Mouse (Mus musculus) E14TG2a.4 (cell line): Measurements from ENCODE around the gene Mpeg1.

ENCODE experiments used
- H3K27me3 ChIP-seq: 2 replicates; pipeline ENCODE4 v1.6.1; 2014; ENCODE audit warnings: low read length, control low read depth; ENCODE audit not compliant: insufficient read depth
- H3K36me3 ChIP-seq: 2 replicates; pipeline ENCODE4 v1.6.1; 2014; ENCODE audit warnings: low read length, control low read depth; ENCODE audit not compliant: insufficient read depth
- H3K4me1 ChIP-seq: replicated peaks from 2 replicates; pipeline ENCODE4 v1.6.1; 2014; ENCODE audit warnings: low read depth, low read length, control low read depth
- H3K4me3 ChIP-seq: replicated peaks from 2 replicates; pipeline ENCODE4 v1.5.1; 2014; ENCODE audit warnings: mild to moderate bottlenecking, low read length
- H3K9me3 ChIP-seq: 2 replicates; pipeline ENCODE4 v1.6.1; 2014; ENCODE audit warnings: low read length, control low read depth
- CTCF ChIP-seq: conservative IDR thresholded peaks from 2 replicates; pipeline ENCODE4 v1.5.1; 2014; ENCODE audit warnings: low read length
- NANOG ChIP-seq: IDR thresholded peaks from 2 replicates; pipeline ENCODE4 v1.6.1; 2014; ENCODE audit warnings: borderline replicate concordance, low read length, mixed read lengths
- POU5F1 ChIP-seq: IDR thresholded peaks from 2 replicates; pipeline ENCODE4 v1.6.1; 2014; ENCODE audit warnings: low read length, borderline replicate concordance

The Mpeg1 gene

DNA sequence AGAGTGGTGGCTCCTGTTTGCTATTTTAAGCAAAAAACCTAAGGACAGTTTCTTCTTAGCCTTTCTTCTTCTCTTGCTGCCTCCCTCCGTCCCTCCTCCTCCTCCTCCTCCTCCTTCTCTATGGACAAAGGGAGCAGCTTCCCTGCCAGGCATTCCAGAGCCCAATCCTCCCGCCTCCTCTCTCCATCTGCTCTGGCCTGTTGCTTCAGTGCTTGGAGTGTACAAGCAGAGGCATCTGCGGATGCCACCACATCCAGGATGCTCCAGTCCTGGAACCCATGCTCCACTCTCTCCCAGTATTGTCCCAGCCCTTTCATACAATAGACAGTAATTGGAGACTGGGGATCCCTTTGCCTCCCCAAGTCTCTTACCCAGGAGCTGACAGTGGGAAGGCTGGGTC is 39.5 kb downstream of the Mpeg1 start:
- Histone ChIP-seq H3K4me1 (peaks cover 19% of the 10 kb centered on the region), H3K4me3 (peak overlapping the region; percentile 85; the same call in 1 of the 2 replicates), H3K9me3 (no peaks in the 10 kb centered on the region), H3K36me3 (no peaks in the 10 kb centered on the region), H3K27me3 (peaks cover 42% of the 10 kb centered on the region)
- TF ChIP-seq CTCF (no peak), POU5F1 (no peak), NANOG (no peak)

DNA sequence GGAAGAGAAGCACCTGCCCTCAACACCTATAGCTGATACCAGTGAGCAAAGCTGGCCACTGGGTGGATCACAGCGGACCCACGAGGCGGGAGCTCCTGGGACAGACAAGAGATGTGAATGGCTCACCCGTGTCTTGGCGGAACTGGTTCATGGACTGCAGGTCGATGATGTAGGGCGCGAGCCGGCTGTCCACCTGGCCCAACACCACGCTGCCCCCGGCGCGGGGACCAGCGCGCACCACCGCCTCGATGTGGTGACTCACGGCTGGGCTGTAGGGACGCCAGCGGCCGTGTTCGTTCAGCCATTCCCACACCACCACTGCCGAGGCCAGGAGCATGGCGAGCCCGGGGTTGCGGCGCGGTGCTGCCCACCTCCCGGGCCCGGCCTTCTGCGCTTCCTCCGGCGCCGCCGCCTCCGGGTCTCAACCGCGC is 40.3 kb downstream of the Mpeg1 start:
- Histone ChIP-seq H3K27me3 (peaks cover 42% of the 10 kb centered on the region), H3K4me3 (peak overlapping the region; percentile 85), H3K4me1 (peaks cover 15% of the 10 kb centered on the region), H3K36me3 (no peaks in the 10 kb centered on the region), H3K9me3 (no peaks in the 10 kb centered on the region)
- no peak for TF ChIP-seq CTCF
- TF ChIP-seq NANOG: no peak
- TF ChIP-seq POU5F1: no peak

DNA sequence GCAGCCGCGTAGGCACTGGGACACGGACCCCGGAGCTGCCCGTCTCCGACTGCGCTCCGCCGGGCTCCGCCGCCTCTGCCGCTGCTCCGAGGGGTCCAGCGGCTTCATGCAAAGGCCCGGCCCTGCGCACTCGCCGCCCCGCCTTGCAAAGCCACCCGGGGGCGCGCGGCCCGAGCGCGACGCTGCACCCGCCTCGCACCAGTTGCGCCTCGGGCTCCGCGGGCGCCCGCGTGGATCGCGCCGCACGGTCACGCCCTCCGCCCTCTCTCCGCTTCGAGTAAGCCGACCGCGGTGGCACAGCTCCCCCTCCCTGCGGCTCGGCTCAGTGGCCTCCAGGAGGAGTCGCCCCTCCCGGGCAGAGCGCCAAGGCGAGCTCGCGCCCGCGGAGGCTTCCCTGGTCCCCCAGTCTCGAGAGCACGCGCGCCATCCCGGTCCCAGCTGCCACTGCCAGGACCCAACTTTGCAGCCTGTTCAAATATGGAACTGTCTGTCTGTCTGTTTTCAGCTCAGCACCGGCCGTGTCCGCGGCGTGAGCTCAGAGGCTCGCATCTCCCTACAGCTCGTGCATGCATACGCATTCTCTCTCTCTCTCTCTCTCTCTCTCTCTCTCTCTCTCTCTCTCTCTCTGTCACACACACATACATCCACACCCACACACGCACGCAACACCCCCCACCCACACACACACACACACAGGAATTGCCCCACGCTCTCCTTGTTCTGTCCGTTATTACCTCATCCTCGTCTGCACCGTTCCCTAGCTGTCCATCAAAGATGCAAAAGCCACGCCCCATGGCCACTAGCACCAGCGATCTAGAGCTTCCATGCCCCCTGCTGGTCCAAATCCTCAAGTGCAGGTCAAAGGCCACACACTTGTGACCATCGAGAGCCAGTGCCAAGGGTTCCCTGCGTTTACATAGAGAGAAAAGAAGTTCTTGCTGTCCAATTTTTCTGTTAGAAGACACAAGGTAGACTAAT is 41.1 kb downstream of the Mpeg1 start, which contains the start of gene Dtx4:
Gene Dtx4 (minus strand): TSS at position 85 of the 978 bp plus-strand sequence.
- Histone ChIP-seq H3K27me3 (peaks cover 39% of the 10 kb centered on the region), H3K9me3 (no peaks in the 10 kb centered on the region), H3K4me3 (peak within 1 kb of the TSS; percentile 85), H3K36me3 (no peaks in the 10 kb centered on the region), H3K4me1 (peaks cover 15% of the 10 kb centered on the region)
- TF ChIP-seq POU5F1 (no peak), CTCF (peak; percentile 68), NANOG (no peak)

DNA sequence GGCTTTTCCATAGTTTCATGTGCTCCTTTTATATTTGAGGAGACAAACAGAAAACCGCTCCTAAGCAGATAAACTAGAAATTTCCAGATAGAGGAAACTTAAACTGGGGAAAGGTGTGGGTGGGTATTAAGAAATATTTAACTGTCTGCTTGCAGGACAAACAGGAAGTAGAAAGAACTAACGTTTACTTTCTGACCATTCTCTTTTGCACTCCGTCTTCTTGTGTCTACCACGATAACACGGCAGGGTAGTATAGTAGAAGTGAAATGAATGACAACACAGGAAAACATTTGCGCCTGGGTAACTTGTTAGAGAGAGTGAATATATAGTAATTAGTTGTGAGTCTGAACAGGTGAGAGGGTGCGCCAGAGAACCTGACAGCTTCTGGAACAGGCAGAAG is 42.2 kb downstream of the Mpeg1 start:
- TF ChIP-seq NANOG (no peak), POU5F1 (no peak), CTCF (no peak)

DNA sequence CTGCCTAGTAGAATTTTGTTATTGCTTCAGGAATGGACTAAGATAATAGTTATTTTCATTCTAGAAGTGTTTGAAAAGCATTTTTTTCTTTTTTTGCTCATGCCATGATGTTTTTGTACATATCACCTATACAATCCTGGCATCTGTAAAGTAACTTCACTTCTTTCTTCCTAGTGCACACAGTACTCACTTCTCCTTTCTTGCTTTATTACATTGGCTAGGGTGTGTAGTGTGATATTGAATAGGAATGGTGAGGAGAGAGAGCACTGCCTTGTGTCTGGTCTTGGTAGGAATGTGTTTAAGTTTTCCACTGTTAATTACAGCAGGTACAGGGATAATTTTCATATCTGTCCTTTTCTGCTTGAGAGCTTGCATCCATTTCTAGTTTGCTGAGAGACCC is 54.0 kb downstream of the Mpeg1 start:
- Histone ChIP-seq H3K36me3 (no peaks in the 10 kb centered on the region), H3K9me3 (no peaks in the 10 kb centered on the region), H3K4me3 (no peak overlapping the region), H3K4me1 (peaks cover 5% of the 10 kb centered on the region; the same call in 1 of the 2 replicates), H3K27me3 (peaks cover 21% of the 10 kb centered on the region)
- TF ChIP-seq CTCF: no peak
- no peak for TF ChIP-seq POU5F1
- TF ChIP-seq NANOG: no peak

More for the DNA sequence above, 42.2 kb downstream of the Mpeg1 start:
- peaks cover 37% of the 10 kb centered on the region for H3K27me3 ChIP-seq
- peaks cover 15% of the 10 kb centered on the region for H3K4me1 ChIP-seq
- H3K9me3 ChIP-seq: no peaks in the 10 kb centered on the region
- no peaks in the 10 kb centered on the region for H3K36me3 ChIP-seq
- no peak overlapping the region for H3K4me3 ChIP-seq
